Mouse (Mus musculus) left cerebral cortex, adult 2 months (tissue): ENCODE measurements around the gene Defb42. TPM values are rescaled to one million over a fixed set of nuclear protein-coding genes. Genes with fewer than 3 reads are reported as not detected.

Source experiments
- DNase-seq, 2 experiments: peaks; one replicate each; pipeline ENCODE4 v3.0.0; 2021 to 2022; ENCODE audit warnings: low spot score in 2 of 2, mixed read lengths in 1 of 2; ENCODE audit errors: extremely low spot score in 1 of 2
- H3K27ac ChIP-seq: fragments of 200-600 bp; 2 replicates; pipeline ENCODE4 v1.8.1; 2022
- H3K4me3 ChIP-seq: fragments of 200-600 bp; 2 replicates; pipeline ENCODE4 v1.8.1; 2022
- CTCF ChIP-seq: fragments of 200-600 bp; IDR thresholded peaks from 2 replicates; pipeline ENCODE4 v1.8.1; 2022; ENCODE audit warnings: antibody characterized with exemption, mild to moderate bottlenecking, moderate library complexity
- intact Hi-C: fragments of 180-260 bp; cut with DNase I; formaldehyde crosslinking; loops from one replicate; pipeline ENCODE4 v1.15.1; 2025
- total RNA-seq, 2 experiments: library from RNA; stranded (reverse); gene quantifications; 2 replicates each; pipeline ENCODE4 v1.2.3; 2021

Defb42 gene
- total RNA-seq, 2 experiments from 2014 or later = not detected

DNA sequence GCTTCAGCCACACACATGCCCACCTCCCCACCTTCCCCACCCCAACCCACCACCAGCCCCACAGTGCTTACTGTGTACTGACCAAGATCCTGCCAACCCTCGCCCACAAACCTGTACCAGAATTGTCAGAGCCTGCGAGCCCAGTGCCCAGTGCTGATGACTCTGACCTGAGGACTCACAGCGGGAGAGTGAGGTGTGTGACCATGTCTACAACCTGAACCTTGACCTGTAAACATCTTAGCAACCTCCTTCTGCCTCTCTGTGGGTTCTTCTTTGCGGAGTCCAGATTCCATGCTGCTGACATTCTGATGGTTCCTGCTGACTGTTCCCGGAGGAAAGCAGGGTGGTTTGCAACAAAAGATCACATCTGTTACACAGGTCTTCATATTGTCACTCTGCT lies 18.6 kb downstream of the Defb42 start:
- no peak for DNase-seq
- Histone ChIP-seq H3K27ac (no peak overlapping the region), H3K4me3 (no peak overlapping the region)
- intact Hi-C loops = loop anchor here (5.0 kb wide), 2 partner anchors 292 to 407 kb away; no protein-coding TSS in a partner anchor
- TF ChIP-seq CTCF = no peak

DNA sequence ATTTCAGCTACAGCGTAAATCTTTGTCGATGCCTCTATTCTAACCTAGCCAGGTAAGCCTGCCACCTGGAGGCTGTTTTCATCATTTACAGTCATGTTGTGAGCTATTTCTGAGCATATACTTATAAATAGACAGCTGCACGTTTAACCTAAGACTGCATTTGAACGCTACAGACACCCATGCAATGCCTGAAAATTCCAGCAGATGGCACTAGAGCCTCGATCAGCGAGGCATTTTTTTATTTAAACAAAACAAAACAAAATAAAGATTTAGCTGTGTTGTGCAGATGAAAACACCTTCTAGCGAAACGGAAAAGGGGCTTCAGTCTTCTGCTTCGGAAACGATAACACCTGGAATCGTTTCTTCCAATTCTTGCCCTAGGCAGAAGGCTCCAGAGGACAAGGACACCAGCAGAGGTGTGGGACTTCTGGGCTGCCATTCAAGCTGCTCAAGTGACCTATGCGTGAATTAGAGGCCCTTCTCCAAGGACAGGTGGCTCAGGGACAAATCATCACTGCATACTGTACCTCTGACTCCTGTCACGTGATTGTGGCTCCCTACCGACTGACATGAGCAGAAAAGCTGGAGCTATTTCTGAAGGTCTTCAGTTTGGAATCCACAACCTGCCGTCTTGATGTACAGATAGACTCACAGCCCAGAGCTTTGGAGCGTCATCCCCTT lies 20.0 kb downstream of the Defb42 start:
- peak; percentile 92 for TF ChIP-seq CTCF
- H3K27ac ChIP-seq = no peak overlapping the region
- intact Hi-C loops = loop anchor here (2.0 to 5.0 kb wide), 4 partner anchors 128 to 406 kb away; no protein-coding TSS in a partner anchor
- peak overlapping the region; percentile 33 for H3K4me3 ChIP-seq
- DNase-seq = peak; percentile 56 to 72

DNA sequence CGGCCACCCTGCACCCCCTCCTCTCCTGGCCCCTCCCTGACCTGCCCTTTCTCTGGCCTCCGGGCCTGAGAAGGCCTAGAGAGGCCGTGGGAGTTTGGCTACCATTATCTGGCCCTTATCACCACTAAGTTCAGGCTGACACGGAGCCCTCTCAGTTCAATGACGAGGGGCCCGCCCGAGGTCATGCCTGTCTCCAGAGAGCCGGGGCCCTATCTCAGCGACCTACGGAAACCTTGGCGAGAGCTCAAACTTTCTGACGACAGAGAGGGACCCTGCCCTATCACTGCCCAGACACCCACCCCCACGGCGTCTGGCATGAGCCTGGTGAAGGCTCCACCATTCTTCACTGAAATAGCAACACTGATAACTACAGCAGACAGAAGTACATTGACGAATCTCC lies 20.9 kb downstream of the Defb42 start:
- TF ChIP-seq CTCF = no peak
- no peak overlapping the region for H3K27ac ChIP-seq
- no peak overlapping the region for H3K4me3 ChIP-seq
- intact Hi-C loops = loop anchor here (2.0 to 5.0 kb wide), 4 partner anchors 127 to 405 kb away; no protein-coding TSS in a partner anchor
- DNase-seq = no peak

Other genes starting within 250 kb of the Defb42 start
- 10 to 100 TPM; 12.4 to 15.8 TPM for gene Wdfy2, start 209.3 kb upstream of the Defb42 start, total RNA-seq
- gene Defb48, start 62.5 kb upstream of the Defb42 start, total RNA-seq = not detected
- not detected for gene Defb47, start 48.9 kb upstream of the Defb42 start, total RNA-seq
- gene Defb43, start 35.2 kb upstream of the Defb42 start, total RNA-seq = not detected
- gene Defb30, start 3.0 kb downstream of the Defb42 start, total RNA-seq = not detected